Mouse (Mus musculus) small intestine, adult 2 months (tissue): ENCODE measurements at regions not wholly inside any gene's neighbourhood (a gene's known extent, or its start where the extent isn't known, plus 50 kb on each side); places are given as distances from the start of the nearest gene placed in this dataset.

Experiments used
- CTCF ChIP-seq: fragments of 200-500 bp; IDR thresholded peaks from 2 replicates; pipeline ENCODE4 v1.5.1; 2012; ENCODE audit warnings: low read depth, mild to moderate bottlenecking, control low read depth, inconsistent platforms, low read length, moderate library complexity, mixed read lengths; ENCODE audit not compliant: insufficient replicate concordance, insufficient read length; ENCODE audit errors: extremely low read depth
- POLR2A ChIP-seq: fragments of 200-500 bp; IDR thresholded peaks from 2 replicates; pipeline ENCODE4 v1.6.1; 2012; ENCODE audit warnings: low read depth, mild to moderate bottlenecking, control low read depth, inconsistent platforms, low read length, moderate library complexity

DNA sequence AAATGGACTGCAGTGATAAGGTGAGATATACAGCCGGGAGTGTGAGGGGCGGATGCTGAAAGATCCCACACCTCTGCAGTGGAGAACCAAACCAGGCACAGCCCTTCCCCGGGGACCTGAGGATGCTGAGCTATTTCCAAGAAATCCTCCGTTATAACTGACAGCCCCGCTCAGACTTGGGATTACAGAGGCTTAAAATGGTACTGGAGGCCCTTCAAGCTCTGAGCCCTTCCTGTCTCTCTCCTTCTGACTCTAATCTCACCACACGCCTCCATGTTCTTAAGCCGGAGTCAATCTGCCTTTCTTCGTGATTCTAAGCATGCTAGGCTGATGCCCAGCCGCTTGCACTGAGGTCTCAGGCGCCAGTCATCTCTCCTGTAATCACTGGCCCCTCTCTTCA lies 221.5 kb downstream of the 3100002H09Rik start:
- no peak for TF ChIP-seq POLR2A
- no peak for TF ChIP-seq CTCF
